Mouse (Mus musculus) liver, embryonic 13.5 days (tissue): ENCODE results near the gene Zbtb38. TPM values are rescaled to one million over a fixed set of nuclear protein-coding genes. Genes with fewer than 3 reads are reported as not detected.
A peak's percentile ranks its signal among the peaks of the same experiment; 100 is the strongest.

Experiments
- ATAC-seq: fragments of 200-750 bp; cut with Nextera tagmentation; 2 replicates; pipeline ENCODE4 v1.8.0; 2017; ENCODE audit warnings: low read depth, mild to moderate bottlenecking, moderate number of reproducible peaks, moderate library complexity
- DNase-seq: peaks from one replicate; pipeline ENCODE4 v3.0.0; 2022
- H3K27ac ChIP-seq: fragments of 300-500 bp; sonication (generic); 2 replicates; pipeline ENCODE4 v1.5.1; 2015; ENCODE audit warnings: moderate library complexity, mild to moderate bottlenecking, inconsistent platforms
- H3K27me3 ChIP-seq: fragments of 300-500 bp; sonication (generic); 2 replicates; pipeline ENCODE4 v1.6.1; 2015; ENCODE audit warnings: mild to moderate bottlenecking, inconsistent platforms
- H3K36me3 ChIP-seq: fragments of 300-500 bp; sonication (generic); 2 replicates; pipeline ENCODE4 v1.6.1; 2015; ENCODE audit warnings: mild to moderate bottlenecking, inconsistent platforms
- H3K4me1 ChIP-seq: fragments of 300-500 bp; sonication (generic); replicated peaks from 2 replicates; pipeline ENCODE4 v1.6.1; 2015; ENCODE audit warnings: inconsistent platforms
- H3K4me2 ChIP-seq: fragments of 300-500 bp; sonication (generic); 2 replicates; pipeline ENCODE4 v1.6.1; 2015; ENCODE audit warnings: inconsistent platforms, mild to moderate bottlenecking, moderate library complexity
- H3K4me3 ChIP-seq: fragments of 300-500 bp; sonication (generic); replicated peaks from 2 replicates; pipeline ENCODE4 v1.5.1; 2015; ENCODE audit warnings: mild to moderate bottlenecking, inconsistent platforms
- H3K9ac ChIP-seq: fragments of 300-500 bp; sonication (generic); 2 replicates; pipeline ENCODE4 v1.6.1; 2015; ENCODE audit warnings: mild to moderate bottlenecking, inconsistent platforms
- H3K9me3 ChIP-seq: fragments of 300-500 bp; sonication (generic); replicated peaks from 2 replicates; pipeline ENCODE4 v1.6.1; 2016; ENCODE audit warnings: inconsistent platforms
- WGBS: fragments of 180-500 bp; shearing (Covaris S2); methylation state at CpG from one replicate; pipeline ENCODE4 v1.1.7; 2015; ENCODE audit not compliant: insufficient replicate concordance; 5-methylcytosine and 5-hydroxymethylcytosine counted together
- polyA plus RNA-seq: library from polyadenylated mRNA; unstranded; fragments of >200 nt; fragmentation: Nextera tagmentation; extraction: Ambion mirVana; gene quantifications from 2 replicates; pipeline ENCODE4 v1.2.1, GENCODE M21; 2015

Zbtb38 gene
- polyA plus RNA-seq, 1 experiment from 2014 or later, result 5.8 TPM

- no peak overlapping the region for H3K4me3 ChIP-seq
- 60% methylated on average over 9 of the region's 9 CpGs for WGBS
- DNase-seq (no peak), ATAC-seq (no peak)
- H3K4me1 ChIP-seq, result peaks cover 16% of the 10 kb centered on the region
- H3K27ac ChIP-seq, result no peak overlapping the region
- no peaks in the 10 kb centered on the region for H3K36me3 ChIP-seq
- H3K27me3 ChIP-seq, result no peaks in the 10 kb centered on the region
- no peak overlapping the region for H3K4me2 ChIP-seq
- H3K9me3 ChIP-seq, result no peaks in the 10 kb centered on the region
- no peak overlapping the region for H3K9ac ChIP-seq
These were observed 31.0 kb upstream of the Zbtb38 start for GRCm38 (mm10) chr9:96783667-96784066.

GRCm38 (mm10) chr9:96783258-96783657 lies 30.6 kb upstream of the Zbtb38 start:
- ATAC-seq, result no peak
- H3K36me3 ChIP-seq, result no peaks in the 10 kb centered on the region

GRCm38 (mm10) chr9:96782062-96782461 lies 29.4 kb upstream of the Zbtb38 start:
- DNase-seq, result no peak
- no peak for ATAC-seq

More at GRCm38 (mm10) chr9:96783258-96783657, 30.6 kb upstream of the Zbtb38 start:
- Histone ChIP-seq H3K27ac (no peak overlapping the region), H3K4me3 (no peak overlapping the region), H3K4me2 (no peak overlapping the region), H3K9me3 (no peaks in the 10 kb centered on the region), H3K27me3 (no peaks in the 10 kb centered on the region), H3K4me1 (peaks cover 16% of the 10 kb centered on the region), H3K9ac (no peak overlapping the region)
- DNase-seq, result no peak
- 48% methylated on average over 5 of the region's 5 CpGs for WGBS

GRCm38 (mm10) chr9:96773146-96773545 lies 20.5 kb upstream of the Zbtb38 start:
- H3K9me3 ChIP-seq, result no peaks in the 10 kb centered on the region
- 23% methylated on average over 6 of the region's 6 CpGs for WGBS
- H3K4me3 ChIP-seq, result no peak overlapping the region
- DNase-seq (no peak), ATAC-seq (no peak)
- no peak overlapping the region for H3K9ac ChIP-seq
- no peak overlapping the region for H3K4me2 ChIP-seq
- peaks cover 10% of the 10 kb centered on the region for H3K4me1 ChIP-seq
- no peak overlapping the region for H3K27ac ChIP-seq
- H3K36me3 ChIP-seq, result no peaks in the 10 kb centered on the region
- H3K27me3 ChIP-seq, result no peaks in the 10 kb centered on the region

More at GRCm38 (mm10) chr9:96782062-96782461, 29.4 kb upstream of the Zbtb38 start:
- Histone ChIP-seq H3K9ac (no peak overlapping the region), H3K9me3 (no peaks in the 10 kb centered on the region), H3K36me3 (no peaks in the 10 kb centered on the region), H3K27ac (no peak overlapping the region), H3K27me3 (no peaks in the 10 kb centered on the region), H3K4me3 (no peak overlapping the region), H3K4me1 (peaks cover 9% of the 10 kb centered on the region; the same call in 1 of the 2 replicates), H3K4me2 (no peak overlapping the region)
- WGBS, result 71% methylated on average over 8 of the region's 8 CpGs

GRCm38 (mm10) chr9:96770443-96770842 lies 17.8 kb upstream of the Zbtb38 start:
- H3K27ac ChIP-seq, result no peak overlapping the region
- no peak overlapping the region for H3K4me2 ChIP-seq
- H3K9ac ChIP-seq, result no peak overlapping the region
- ATAC-seq (no peak), DNase-seq (no peak)
- WGBS, result 71% methylated on average over 3 of the region's 3 CpGs
- H3K27me3 ChIP-seq, result no peaks in the 10 kb centered on the region
- H3K4me1 ChIP-seq, result peaks cover 21% of the 10 kb centered on the region
- no peak overlapping the region for H3K4me3 ChIP-seq
- H3K36me3 ChIP-seq, result no peaks in the 10 kb centered on the region
- no peaks in the 10 kb centered on the region for H3K9me3 ChIP-seq

GRCm38 (mm10) chr9:96769651-96770050 lies 17.0 kb upstream of the Zbtb38 start:
- H3K27me3 ChIP-seq, result no peaks in the 10 kb centered on the region
- H3K4me3 ChIP-seq, result no peak overlapping the region
- ATAC-seq (no peak), DNase-seq (no peak)
- H3K4me1 ChIP-seq, result peaks cover 28% of the 10 kb centered on the region
- H3K9me3 ChIP-seq, result no peaks in the 10 kb centered on the region
- H3K27ac ChIP-seq, result no peak overlapping the region
- H3K36me3 ChIP-seq, result no peaks in the 10 kb centered on the region
- 38% methylated on average over 9 of the region's 9 CpGs for WGBS
- H3K4me2 ChIP-seq, result no peak overlapping the region
- H3K9ac ChIP-seq, result no peak overlapping the region

- Histone ChIP-seq H3K4me2 (no peak overlapping the region), H3K4me1 (peaks cover 38% of the 10 kb centered on the region), H3K27me3 (no peaks in the 10 kb centered on the region), H3K9ac (no peak overlapping the region), H3K27ac (no peak overlapping the region), H3K4me3 (no peak overlapping the region), H3K36me3 (no peaks in the 10 kb centered on the region), H3K9me3 (no peaks in the 10 kb centered on the region)
- ATAC-seq (no peak), DNase-seq (no peak)
These were observed 15.2 kb upstream of the Zbtb38 start for GRCm38 (mm10) chr9:96767874-96768273.

GRCm38 (mm10) chr9:96766078-96766477 lies 13.4 kb upstream of the Zbtb38 start:
- peak overlapping the region; percentile 59 for H3K4me2 ChIP-seq
- peaks cover 38% of the 10 kb centered on the region for H3K4me1 ChIP-seq
- H3K9ac ChIP-seq, result peak overlapping the region; percentile 61
- ATAC-seq, result 0 out of 2 replicates have a peak, but pooled peaks have one; percentile 16
- H3K9me3 ChIP-seq, result no peaks in the 10 kb centered on the region
- H3K4me3 ChIP-seq, result peak overlapping the region; percentile 32
- peak overlapping the region; percentile 80 for H3K27ac ChIP-seq
- DNase-seq, result no peak
- no peaks in the 10 kb centered on the region for H3K27me3 ChIP-seq
- no peaks in the 10 kb centered on the region for H3K36me3 ChIP-seq

- peak; percentile 70 for DNase-seq
- WGBS, result 16% methylated on average over 5 of the region's 5 CpGs
- H3K9me3 ChIP-seq, result no peaks in the 10 kb centered on the region
- peak overlapping the region; percentile 59 for H3K4me2 ChIP-seq
- peak; percentile 99 for ATAC-seq
- H3K9ac ChIP-seq, result peak overlapping the region; percentile 61
- H3K27ac ChIP-seq, result peak overlapping the region; percentile 80
- H3K4me1 ChIP-seq, result peaks cover 38% of the 10 kb centered on the region
- no peaks in the 10 kb centered on the region for H3K27me3 ChIP-seq
- H3K4me3 ChIP-seq, result peak overlapping the region; percentile 32
- no peaks in the 10 kb centered on the region for H3K36me3 ChIP-seq
These were observed 12.8 kb upstream of the Zbtb38 start for GRCm38 (mm10) chr9:96765410-96765809.

- Histone ChIP-seq H3K9me3 (no peaks in the 10 kb centered on the region), H3K36me3 (no peaks in the 10 kb centered on the region), H3K4me3 (no peak overlapping the region), H3K9ac (no peak overlapping the region), H3K4me2 (no peak overlapping the region), H3K27ac (no peak overlapping the region), H3K27me3 (no peaks in the 10 kb centered on the region), H3K4me1 (peaks cover 28% of the 10 kb centered on the region)
- ATAC-seq (no peak), DNase-seq (no peak)
- WGBS, result 53% methylated on average over 9 of the region's 9 CpGs
These were observed 11.4 kb upstream of the Zbtb38 start for GRCm38 (mm10) chr9:96763847-96764631.

GRCm38 (mm10) chr9:96763025-96763424 lies 10.4 kb upstream of the Zbtb38 start:
- 64% methylated on average over 3 of the region's 3 CpGs for WGBS
- no peak overlapping the region for H3K27ac ChIP-seq
- no peak overlapping the region for H3K9ac ChIP-seq
- H3K36me3 ChIP-seq, result no peaks in the 10 kb centered on the region
- no peak overlapping the region for H3K4me2 ChIP-seq
- DNase-seq, result no peak
- no peak overlapping the region for H3K4me3 ChIP-seq
- no peak for ATAC-seq
- H3K27me3 ChIP-seq, result no peaks in the 10 kb centered on the region
- peaks cover 28% of the 10 kb centered on the region for H3K4me1 ChIP-seq
- no peaks in the 10 kb centered on the region for H3K9me3 ChIP-seq
